Mouse (Mus musculus): Measurements from ENCODE around the gene Snx4. TPM values are rescaled to one million over a fixed set of nuclear protein-coding genes. Genes with fewer than 3 reads are reported as not detected.
"Not testable (repeated sequence)": the region's sequence is repeated elsewhere in the genome, so short reads cannot be mapped to it uniquely, and the experiment has no call there.

Snx4 gene
- 10 to 100 TPM; 24.5 to 25.0 TPM for total RNA-seq (2021)

- peak; percentile 96 for DNase-seq
- intact Hi-C loops (cut with DNase I): loop anchor here (5.0 kb wide), 1 partner anchor 59 kb away; no protein-coding TSS in a partner anchor
Measured at GRCm38 (mm10) chr16:33251194-33252051, at the start of gene Snx4. TSS of gene Snx4 (plus strand) at chr16:33251442.

- intact Hi-C loops (cut with DNase I): no loop called here
- no peak for DNase-seq
Measured at GRCm38 (mm10) chr16:33210812-33211211, 40.4 kb upstream of the Snx4 start.

- no peak for DNase-seq
- intact Hi-C loops (cut with DNase I): no loop called here
Measured at GRCm38 (mm10) chr16:33216313-33217003, 34.8 kb upstream of the Snx4 start.

- DNase-seq; intact Hi-C loops (cut with DNase I): not testable (repeated sequence)
Measured at GRCm38 (mm10) chr16:33217553-33218085, 33.6 kb upstream of the Snx4 start.

GRCm38 (mm10) chr16:33222482-33222881 is 28.8 kb upstream of the Snx4 start:
- intact Hi-C loops (cut with DNase I): no loop called here

GRCm38 (mm10) chr16:33224381-33224780 is 26.9 kb upstream of the Snx4 start:
- DNase-seq: no peak
- intact Hi-C loops (cut with DNase I): no loop called here

More at GRCm38 (mm10) chr16:33222482-33222881, 28.8 kb upstream of the Snx4 start:
- no peak for DNase-seq

- intact Hi-C loops (cut with DNase I): no loop called here
- DNase-seq: no peak
Measured at GRCm38 (mm10) chr16:33234128-33234527, 17.1 kb upstream of the Snx4 start.

GRCm38 (mm10) chr16:33236151-33236550 is 15.1 kb upstream of the Snx4 start:
- DNase-seq: no peak
- intact Hi-C loops (cut with DNase I): no loop called here

- no peak for DNase-seq
- intact Hi-C loops (cut with DNase I): no loop called here
Measured at GRCm38 (mm10) chr16:33239305-33239704, 11.9 kb upstream of the Snx4 start.

- intact Hi-C loops (cut with DNase I): no loop called here
- DNase-seq: no peak
Measured at GRCm38 (mm10) chr16:33242046-33242445, 9.2 kb upstream of the Snx4 start.

GRCm38 (mm10) chr16:33244136-33244691 is 7.0 kb upstream of the Snx4 start:
- no peak for DNase-seq
- intact Hi-C loops (cut with DNase I): no loop called here

- intact Hi-C loops (cut with DNase I): no loop called here
- DNase-seq: no peak
Measured at GRCm38 (mm10) chr16:33244933-33245470, 6.2 kb upstream of the Snx4 start.

- no peak for DNase-seq
- intact Hi-C loops (cut with DNase I): no loop called here
Measured at GRCm38 (mm10) chr16:33246526-33246925, 4.7 kb upstream of the Snx4 start.

- intact Hi-C loops (cut with DNase I): no loop called here
- DNase-seq: no peak
Measured at GRCm38 (mm10) chr16:33247006-33247405, 4.2 kb upstream of the Snx4 start.

GRCm38 (mm10) chr16:33250651-33251120 is 556 bp upstream of the Snx4 start:
- peak in 1 of 2 experiments; percentile 10 for DNase-seq
- intact Hi-C loops (cut with DNase I): loop anchor here (5.0 kb wide), 1 partner anchor 58 kb away; no protein-coding TSS in a partner anchor

- no peak for DNase-seq
- intact Hi-C loops (cut with DNase I): no loop called here
Measured at GRCm38 (mm10) chr16:33255601-33256000, 4.4 kb downstream of the Snx4 start.

GRCm38 (mm10) chr16:33258530-33258929 is 7.3 kb downstream of the Snx4 start:
- no peak for DNase-seq
- intact Hi-C loops (cut with DNase I): no loop called here

GRCm38 (mm10) chr16:33259824-33260223 is 8.6 kb downstream of the Snx4 start:
- no peak for DNase-seq
- intact Hi-C loops (cut with DNase I): no loop called here

- DNase-seq: no peak
- intact Hi-C loops (cut with DNase I): no loop called here
Measured at GRCm38 (mm10) chr16:33260825-33261224, 9.6 kb downstream of the Snx4 start.

GRCm38 (mm10) chr16:33261584-33262061 is 10.4 kb downstream of the Snx4 start:
- intact Hi-C loops (cut with DNase I): no loop called here
- no peak for DNase-seq
